Mouse (Mus musculus) stomach, postnatal 0 days (tissue): ENCODE data around the gene Snupn.

ENCODE experiments used
- CTCF ChIP-seq: IDR thresholded peaks from 2 replicates; pipeline ENCODE4 v1.5.1; 2016; ENCODE audit warnings: antibody characterized with exemption, low read depth, mild to moderate bottlenecking, moderate library complexity
- EP300 ChIP-seq: optimal IDR thresholded peaks from 2 replicates; pipeline ENCODE3; 2016; ENCODE audit warnings: antibody characterized with exemption

- no peak for TF ChIP-seq CTCF
- no peak for TF ChIP-seq EP300
These were observed 8.0 kb downstream of the Snupn start for GRCm38 (mm10) chr9:56958689-56959088.
